Mouse (Mus musculus) cortical plate, adult 2 months (tissue): ENCODE data around the gene Gjd2.

Experiments used
- CTCF ChIP-seq: fragments of 200-500 bp; IDR thresholded peaks from 2 replicates; pipeline ENCODE4 v1.5.1; 2011; ENCODE audit warnings: mild to moderate bottlenecking, control low read depth, low read length; ENCODE audit not compliant: insufficient read depth; ENCODE audit errors: extremely low read depth
- POLR2A ChIP-seq: fragments of 200-500 bp; IDR thresholded peaks from 2 replicates; pipeline ENCODE4 v1.6.1; 2011; ENCODE audit warnings: mild to moderate bottlenecking, low read length, control low read depth; ENCODE audit not compliant: insufficient read depth; ENCODE audit errors: extremely low read depth

DNA sequence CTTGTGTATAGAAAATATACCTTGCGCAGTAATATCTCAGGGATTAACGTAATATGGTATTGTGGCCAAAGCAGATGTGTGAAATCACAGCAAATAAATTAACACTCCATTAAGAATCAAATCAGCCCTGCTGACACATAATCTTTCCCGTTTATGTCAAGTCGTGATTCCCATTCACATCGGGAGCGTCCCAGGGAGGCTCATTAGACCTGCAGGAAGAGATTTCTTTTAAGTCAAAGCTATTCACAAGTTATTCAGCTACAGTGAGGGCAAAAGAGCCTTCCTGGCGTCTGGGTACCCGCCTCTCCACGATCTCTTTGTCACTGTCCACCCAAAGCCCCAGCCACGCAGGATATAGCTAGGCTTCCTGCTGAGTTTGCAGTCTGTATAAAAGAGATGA lies 4.7 kb upstream of the Gjd2 start:
- no peak for TF ChIP-seq CTCF
- TF ChIP-seq POLR2A = no peak
